Mouse (Mus musculus): ENCODE measurements around the gene Stfa2.
"Not testable (repeated sequence)": the region's sequence is repeated elsewhere in the genome, so short reads cannot be mapped to it uniquely, and the experiment has no call there.

Stfa2 gene

GRCm38 (mm10) chr16:36408357-36408756, at the start of gene Stfa2:
Stfa2 (minus strand) TSS chr16:36408457.
- DNase-seq (ENCODE audit: low read depth, low spot score): no peak

- DNase-seq (ENCODE audit: low read depth, low spot score): no peak
Measured at GRCm38 (mm10) chr16:36455342-36455802, 47.1 kb upstream of the Stfa2 start, which contains the start of gene Stfa3. Stfa3 (minus strand) TSS chr16:36455392.

GRCm38 (mm10) chr16:36420979-36421378, 12.7 kb upstream of the Stfa2 start:
- not testable (repeated sequence) for DNase-seq (ENCODE audit: low read depth, low spot score)

GRCm38 (mm10) chr16:36389060-36389459, 19.2 kb downstream of the Stfa2 start:
- no peak for DNase-seq (ENCODE audit: low read depth, low spot score)

GRCm38 (mm10) chr16:36367648-36368047, 40.6 kb downstream of the Stfa2 start, which contains the start of gene BC100530:
BC100530 (minus strand) TSS chr16:36367748.
- not testable (repeated sequence) for DNase-seq (ENCODE audit: low read depth, low spot score)

All from retina, postnatal 7 days (tissue).